Comparison of ENCODE assay signal across 24 mouse cellular contexts in genomic region chr9:37496325-37496724, GRCm38 (mm10).
"Had no signal": no experiment of that assay in that cellular context is flagged by ENCODE, and none has a peak within 500 bp of the region (broad histone marks: within the 10 kb centered on the region; RNA-seq: fewer than 3 reads in every experiment).

No protein-coding gene starts in this region.

- H3K4me1 ChIP-seq: heart, embryonic 12.5 days; intestine, embryonic 15.5 days; limb, embryonic 10.5 days; limb, embryonic 12.5 days had no signal

- H3K36me3 ChIP-seq: hindbrain, embryonic 12.5 days; intestine, embryonic 15.5 days had no signal

- H3K27me3 ChIP-seq: heart, embryonic 12.5 days; hindbrain, embryonic 12.5 days; intestine, embryonic 15.5 days; limb, embryonic 12.5 days had no signal

- H3K4me2 ChIP-seq: heart, embryonic 12.5 days; hindbrain, embryonic 12.5 days; hindbrain, embryonic 14.5 days; intestine, embryonic 15.5 days; limb, embryonic 12.5 days had no signal

- DNase-seq: gastrocnemius, adult 2 months; gastrocnemius, postnatal 10 days; gastrocnemius, postnatal 25 days; heart, adult 18-20 months; heart, postnatal 10 days; heart, postnatal 4 days; kidney, adult 18-20 months; kidney, adult 8-10 months; kidney, postnatal 10 days; kidney, postnatal 25 days; kidney, postnatal 4 days had no signal

- H3K9me3 ChIP-seq: heart, embryonic 10.5 days; hindbrain, embryonic 12.5 days; intestine, embryonic 15.5 days; limb, embryonic 10.5 days; limb, embryonic 12.5 days had no signal

- H3K4me3 ChIP-seq: gastrocnemius, adult 2 months; heart, embryonic 10.5 days; heart, embryonic 12.5 days; hindbrain, embryonic 10.5 days; hindbrain, embryonic 12.5 days; intestine, embryonic 15.5 days; layer of hippocampus, adult 2 months; left cerebral cortex, adult 2 months; limb, embryonic 10.5 days; limb, embryonic 12.5 days had no signal

- ATAC-seq: hindbrain, embryonic 16.5 days; inflammation-experienced regulatory T-cells, adult 6 months; intestine, embryonic 15.5 days; intestine, postnatal 0 days had no signal

- H3K9ac ChIP-seq: heart, embryonic 12.5 days; hindbrain, embryonic 12.5 days; hindbrain, embryonic 14.5 days; intestine, embryonic 15.5 days; limb, embryonic 12.5 days had no signal

- H3K27ac ChIP-seq: gastrocnemius, adult 2 months; heart, embryonic 10.5 days; hindbrain, embryonic 10.5 days; hindbrain, embryonic 12.5 days; hindbrain, embryonic 14.5 days; intestine, embryonic 15.5 days; layer of hippocampus, adult 2 months; left cerebral cortex, adult 2 months; limb, embryonic 10.5 days; limb, embryonic 12.5 days had no signal
